Mouse (Mus musculus): ENCODE results near the gene Flvcr2.

The Flvcr2 gene

DNA sequence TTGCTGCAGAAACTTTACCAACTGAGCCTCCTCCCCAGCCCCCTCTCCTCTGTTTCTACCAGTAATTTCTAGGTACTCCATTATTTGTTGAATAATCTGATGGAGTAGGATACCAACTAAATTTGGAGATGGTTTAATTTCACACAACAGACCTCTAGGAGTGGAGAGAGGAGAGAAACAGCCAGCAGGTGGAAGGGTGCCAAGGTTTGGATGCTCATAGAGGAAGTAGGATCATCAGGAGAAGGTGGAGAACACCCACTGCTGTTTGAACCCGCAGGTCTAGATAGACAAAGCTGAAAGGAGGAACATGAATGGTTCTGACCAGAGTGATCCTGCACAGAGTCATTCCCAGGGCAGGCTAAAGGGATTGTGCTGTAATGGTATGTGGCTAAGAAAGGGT, 49.2 kb downstream of the Flvcr2 start:
- DNase-seq (ENCODE audit: low spot score), result no peak

DNA sequence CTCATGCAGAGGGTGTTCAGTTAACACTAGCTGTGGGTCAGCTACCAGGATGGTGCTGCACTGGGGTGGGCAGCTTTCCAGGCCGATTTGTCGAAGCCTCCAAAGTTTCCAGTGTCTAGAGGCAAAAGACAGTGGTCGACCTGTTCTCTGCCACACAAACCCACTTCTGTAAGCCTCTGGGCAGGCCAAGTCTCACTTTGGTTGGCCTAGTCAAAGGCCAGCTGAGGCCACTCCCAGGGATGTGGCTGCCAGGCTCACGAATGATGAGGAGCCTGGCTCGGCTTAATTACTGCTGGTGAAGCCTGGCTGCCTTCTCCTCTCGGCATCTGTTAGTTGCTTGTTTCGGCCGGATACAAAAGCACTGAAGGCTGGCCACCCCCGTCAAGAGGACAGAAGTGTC, 53.7 kb downstream of the Flvcr2 start:
- no peak for DNase-seq (ENCODE audit: low spot score)

DNA sequence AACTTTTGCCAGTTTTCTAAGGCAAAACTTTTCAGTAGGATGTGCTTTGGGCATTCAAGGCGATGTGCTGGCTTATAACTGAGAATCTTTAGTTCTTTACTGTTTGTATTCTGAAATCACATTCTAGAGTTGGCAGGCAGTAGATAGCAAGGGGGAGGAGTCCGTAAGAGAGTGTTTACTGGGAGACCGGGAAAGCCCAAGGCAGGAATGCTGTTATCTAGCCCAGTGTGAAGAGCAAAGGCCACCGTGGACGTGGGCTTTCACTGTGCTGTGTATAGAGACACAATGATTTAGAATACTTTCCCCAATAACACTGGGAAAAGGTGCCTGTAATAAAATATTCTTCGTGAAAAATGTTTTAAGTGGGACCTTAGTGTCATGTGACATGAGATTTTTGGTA, 63.4 kb downstream of the Flvcr2 start:
- no peak for DNase-seq (ENCODE audit: low spot score)

DNA sequence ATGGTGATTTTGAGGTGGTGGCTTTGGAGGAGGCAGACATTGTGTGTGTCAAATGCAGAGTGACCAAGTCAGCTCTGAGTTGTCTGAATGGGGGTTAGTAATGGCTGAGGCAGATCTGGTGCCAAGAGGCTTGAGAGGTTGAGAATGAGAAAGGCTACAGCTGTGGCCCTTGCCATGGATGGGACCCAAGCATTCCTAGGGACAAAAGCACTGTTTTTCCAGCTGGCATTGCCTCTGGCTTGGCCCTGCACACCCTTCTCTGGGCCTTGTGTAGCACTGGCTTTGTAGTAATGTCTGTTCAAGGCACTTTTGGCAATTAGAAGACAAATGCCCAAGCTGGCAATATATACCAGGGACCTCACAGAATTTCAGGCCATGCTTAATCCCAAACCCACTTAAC, 64.6 kb downstream of the Flvcr2 start:
- DNase-seq (ENCODE audit: low spot score), result no peak

DNA sequence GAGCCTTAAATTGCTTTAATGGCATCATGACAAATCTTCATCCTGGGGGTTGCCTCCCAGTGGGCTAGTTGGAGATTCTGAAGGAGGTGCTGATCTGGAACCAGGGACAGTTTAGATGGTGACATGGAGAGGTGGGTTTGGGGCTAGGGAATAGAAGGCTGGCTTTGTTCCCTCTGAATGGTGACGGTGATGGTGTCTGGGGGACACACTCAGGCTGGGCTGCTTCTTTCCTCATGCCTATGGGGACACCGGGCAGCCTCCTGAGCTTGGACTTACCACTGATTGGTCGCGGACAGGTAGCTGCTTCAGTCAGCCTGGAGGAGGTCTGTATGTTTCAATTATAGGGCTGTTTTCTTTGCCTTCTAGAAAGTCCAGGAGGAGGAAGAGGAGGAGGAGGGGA, 65.3 kb downstream of the Flvcr2 start:
- DNase-seq (ENCODE audit: low spot score), result no peak

DNA sequence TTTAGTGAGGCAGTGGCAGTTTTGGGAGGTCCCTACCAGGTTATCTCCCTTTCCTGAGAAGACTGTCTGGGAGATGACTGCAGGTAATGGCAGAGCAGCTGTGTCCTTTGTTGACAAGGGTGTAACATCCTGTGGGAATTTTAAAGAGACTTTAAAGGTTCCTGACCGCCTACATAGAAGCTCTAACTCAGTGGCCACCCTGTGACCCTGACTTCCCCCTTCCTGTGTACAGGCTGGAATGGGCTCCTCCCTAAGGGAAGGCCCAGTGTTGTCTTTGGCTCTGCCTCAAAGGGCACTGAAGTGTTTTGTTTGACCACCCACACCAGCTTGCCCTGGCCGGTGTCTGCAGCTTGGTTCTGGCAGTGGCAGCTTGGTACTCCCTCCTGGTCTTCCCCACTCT, 67.3 kb downstream of the Flvcr2 start:
- DNase-seq (ENCODE audit: low spot score), result no peak

DNA sequence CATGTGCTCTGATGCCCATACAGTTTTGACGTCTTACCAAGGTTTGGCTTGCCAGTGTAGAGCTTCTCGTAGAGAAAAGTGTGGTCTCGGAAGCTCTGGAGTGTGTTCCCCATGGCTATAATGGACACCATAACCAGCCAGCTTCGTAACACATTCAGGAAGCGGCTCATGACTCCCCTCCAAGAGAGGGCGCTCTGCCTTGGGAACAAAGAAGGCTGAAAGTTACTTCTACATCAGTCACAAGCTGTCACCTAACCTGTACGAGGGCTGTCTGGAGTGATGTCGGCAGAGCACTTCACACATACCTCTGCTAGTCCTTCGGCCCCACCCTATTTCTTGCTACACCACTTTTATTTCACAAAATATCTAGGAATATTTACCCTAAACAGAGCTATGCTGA, 75.7 kb downstream of the Flvcr2 start:
- no peak for DNase-seq (ENCODE audit: low spot score)

DNA sequence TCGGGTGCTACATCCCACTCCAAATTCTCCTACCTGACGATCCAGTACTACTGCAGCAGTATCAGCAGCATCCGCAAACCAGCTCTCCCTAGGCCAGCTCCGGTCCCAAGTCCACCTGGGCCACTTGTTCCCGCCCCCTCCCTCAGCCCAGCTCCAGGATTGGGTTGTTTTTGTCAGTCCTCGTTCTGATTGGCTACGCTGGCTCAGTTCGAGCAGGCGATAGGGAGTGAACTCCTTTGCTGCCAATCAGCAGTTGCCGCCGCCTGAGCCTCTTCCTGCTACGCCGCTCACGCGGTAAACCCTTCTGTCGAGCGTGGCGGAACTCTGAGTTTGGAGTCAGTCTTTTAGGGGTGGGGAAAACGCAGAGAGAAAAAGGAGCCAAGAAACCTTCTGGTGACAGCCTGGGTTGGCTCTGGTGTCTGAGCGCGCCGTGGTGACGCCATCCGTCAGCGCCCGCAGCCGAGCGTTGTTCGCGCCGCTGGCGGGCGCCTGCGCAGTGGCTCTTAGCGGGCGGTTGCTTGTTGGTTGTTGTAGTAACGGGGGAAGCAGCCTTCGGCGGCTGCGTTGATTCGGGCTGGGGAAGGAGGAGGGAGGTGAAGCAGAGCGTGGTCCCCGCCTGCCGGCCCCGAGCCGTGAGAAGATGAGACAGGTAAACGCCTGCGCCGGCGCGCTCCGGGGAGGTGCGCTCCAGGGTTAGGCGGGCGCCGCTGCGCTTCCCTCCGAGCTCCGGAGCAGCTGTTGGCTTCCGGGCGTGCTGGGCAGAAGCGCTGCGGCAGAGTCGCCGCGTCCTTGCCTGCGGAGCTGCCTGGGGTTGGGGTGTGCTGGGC, 78.3 kb downstream of the Flvcr2 start, which contains the start of the genes Erg28 and Ttll5:
Gene Erg28 (minus strand): TSS at position 113 of the 827 bp plus-strand sequence.
Gene Ttll5 (plus strand): TSS at position 222 of the 827 bp plus-strand sequence.
- peak; percentile 94 for DNase-seq (ENCODE audit: low spot score)

DNA sequence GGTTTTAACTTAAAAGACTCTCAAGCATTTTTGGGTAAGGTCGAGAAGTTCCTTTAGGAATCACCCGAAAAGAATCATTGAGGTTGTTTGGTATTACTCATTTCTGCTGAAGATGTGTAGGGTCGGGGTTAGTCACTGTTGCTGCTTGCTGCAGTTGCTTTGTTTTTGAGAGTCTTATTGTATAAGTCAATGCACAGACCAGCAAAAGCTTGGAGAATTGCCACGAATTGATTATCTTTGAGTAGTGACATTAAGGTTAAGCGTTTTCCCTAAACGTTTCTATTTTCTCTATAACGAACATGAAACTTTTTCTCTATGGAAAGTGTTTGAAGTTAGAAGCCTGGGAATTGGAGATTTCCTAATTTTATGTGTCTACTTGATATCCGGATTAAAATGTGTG, 79.0 kb downstream of the Flvcr2 start:
- DNase-seq (ENCODE audit: low spot score), result no peak

DNA sequence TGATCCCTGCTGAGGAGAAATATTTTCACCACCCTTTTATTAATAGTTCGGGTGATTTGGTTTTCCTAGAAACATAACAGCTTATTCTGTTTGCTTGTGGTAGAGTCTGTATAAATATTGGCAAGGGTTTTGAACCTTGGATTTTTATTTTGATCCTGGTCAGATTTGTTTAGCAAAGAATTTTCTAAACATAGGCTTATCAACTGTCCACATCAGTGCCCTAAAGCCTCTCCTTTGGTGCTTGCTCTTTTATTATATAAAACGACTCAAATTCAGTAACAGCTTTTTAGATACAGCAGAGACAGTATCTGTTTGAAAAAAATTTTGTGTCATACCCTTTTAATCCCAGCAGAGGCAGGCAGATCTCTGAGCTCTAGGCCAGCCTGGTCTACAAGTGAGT, 79.5 kb downstream of the Flvcr2 start:
- no peak for DNase-seq (ENCODE audit: low spot score)

DNA sequence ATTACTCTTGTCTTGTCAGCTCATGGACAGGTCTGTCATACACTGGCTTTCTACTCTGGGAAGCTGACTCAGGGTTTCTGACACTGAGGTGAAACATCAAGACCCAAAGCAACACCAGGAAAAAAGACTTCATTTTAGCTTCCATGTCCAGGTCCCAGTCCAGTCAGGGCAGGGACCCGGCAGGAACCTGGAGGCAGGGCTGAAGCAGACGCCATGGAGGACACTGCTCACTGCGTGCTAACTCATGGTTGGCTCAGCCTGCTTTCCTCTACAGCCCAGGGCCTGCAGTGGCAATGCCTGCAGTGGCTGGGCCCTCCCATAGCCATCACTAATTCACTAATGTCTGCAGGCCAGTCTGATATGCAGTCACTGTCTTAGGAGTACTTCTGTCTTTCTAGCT, 82.5 kb downstream of the Flvcr2 start:
- DNase-seq (ENCODE audit: low spot score), result no peak

DNA sequence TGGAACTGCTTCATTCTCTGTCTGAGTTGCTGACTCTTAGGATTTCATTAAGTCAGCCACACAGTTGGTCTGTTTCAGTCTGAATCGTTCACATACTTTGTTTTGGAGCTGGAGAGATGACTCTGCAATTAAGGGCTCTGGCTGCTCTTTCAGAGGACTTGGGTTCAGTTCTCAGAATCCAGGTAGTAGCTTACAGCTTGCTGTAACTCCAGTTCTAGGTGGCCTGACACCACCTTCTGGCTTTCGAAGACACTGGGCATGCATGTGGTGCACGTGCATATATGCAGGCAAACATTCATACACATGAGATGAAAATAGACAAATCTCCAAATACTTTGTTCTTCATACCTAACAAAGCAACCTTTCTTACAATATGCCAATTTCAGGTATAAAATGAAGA, 83.5 kb downstream of the Flvcr2 start:
- DNase-seq (ENCODE audit: low spot score), result no peak

DNA sequence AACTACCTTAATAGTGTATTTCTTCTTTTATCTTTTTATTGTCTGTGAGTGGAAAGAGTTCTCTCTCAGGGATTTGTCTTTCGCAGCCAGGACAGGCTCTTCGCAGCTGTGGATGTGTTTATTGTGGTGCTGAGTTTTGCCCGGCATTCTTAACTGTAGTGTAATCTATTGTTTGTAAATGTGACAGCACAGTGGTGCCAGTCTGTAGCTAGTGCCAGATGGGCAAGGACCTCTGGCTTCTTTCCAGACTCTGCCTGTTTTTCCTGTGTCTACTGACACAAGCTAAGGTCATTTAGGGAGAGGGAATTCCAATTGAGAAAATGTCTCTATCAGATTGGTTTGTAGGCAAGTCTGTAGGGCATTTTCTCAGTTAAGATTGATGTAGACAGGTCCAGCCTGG, 84.4 kb downstream of the Flvcr2 start:
- no peak for DNase-seq (ENCODE audit: low spot score)

DNA sequence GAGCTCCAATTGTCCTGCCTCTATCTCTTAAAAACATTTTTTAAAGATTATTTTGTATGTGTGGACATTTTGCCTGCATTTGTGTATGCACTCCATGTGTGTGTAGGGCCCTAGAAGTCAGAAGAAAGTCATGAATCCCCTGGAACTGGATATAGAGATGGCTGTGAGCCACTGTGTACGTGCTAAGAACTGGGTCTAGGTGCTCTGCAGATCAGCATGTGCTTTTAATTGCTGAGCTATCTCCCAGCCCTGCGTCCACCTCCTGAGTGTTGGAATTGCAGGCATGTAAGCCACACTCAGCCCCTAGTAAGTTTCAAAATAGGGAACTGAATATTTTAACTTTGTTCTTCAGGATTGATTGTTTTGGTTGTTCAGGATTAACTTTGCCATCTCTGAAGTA, 88.2 kb downstream of the Flvcr2 start:
- no peak for DNase-seq (ENCODE audit: low spot score)

DNA sequence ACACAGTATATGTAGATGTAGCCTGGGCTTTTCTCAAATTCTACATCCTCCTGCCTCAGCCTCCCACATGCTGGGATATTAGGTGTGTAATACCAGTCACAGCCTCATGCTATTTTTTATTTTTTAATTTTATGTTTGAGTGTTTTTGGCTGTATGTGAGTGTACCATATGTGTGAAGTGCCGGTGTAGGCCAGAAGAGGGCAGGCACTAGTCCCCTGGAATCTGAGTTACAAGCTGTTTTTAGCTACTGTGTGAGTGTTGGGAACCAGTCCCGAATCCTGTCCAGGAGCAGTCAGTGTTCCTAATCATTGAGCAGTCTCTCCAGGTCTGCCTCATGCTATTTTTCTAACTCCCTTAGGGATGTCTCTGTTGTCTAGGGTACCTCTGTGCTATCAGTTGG, 91.4 kb downstream of the Flvcr2 start:
- no peak for DNase-seq (ENCODE audit: low spot score)

DNA sequence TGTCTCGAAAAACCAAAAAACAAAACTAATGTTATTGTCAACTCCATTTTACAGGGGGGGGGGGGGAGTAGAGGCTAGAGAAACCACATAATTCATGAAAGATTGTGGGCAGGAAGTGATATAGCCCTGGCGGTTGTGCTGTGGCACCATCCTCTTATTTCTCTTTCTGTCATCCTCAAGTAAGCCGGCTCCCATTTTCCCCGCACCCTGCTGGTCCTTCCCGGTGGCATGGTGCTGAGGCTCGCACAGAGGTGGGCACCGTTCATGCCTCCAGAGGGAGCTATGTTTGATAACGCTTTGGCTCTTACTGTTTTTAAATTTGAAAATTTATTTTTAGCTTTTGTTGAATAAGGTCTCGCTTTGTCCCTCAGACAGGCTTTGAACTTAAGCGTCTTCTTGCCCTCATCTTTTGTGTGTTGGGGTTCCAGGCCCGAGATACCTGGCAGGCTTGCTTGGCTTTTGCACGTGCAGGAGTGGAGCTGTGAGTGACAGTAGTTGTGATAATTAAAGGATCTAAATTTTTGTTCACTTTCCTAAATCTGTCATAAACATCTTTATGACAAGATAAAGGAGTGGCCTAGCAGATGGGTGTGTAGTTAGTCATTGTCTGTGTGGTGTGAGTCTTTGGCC, 93.1 kb downstream of the Flvcr2 start:
- no peak for DNase-seq (ENCODE audit: low spot score)

DNA sequence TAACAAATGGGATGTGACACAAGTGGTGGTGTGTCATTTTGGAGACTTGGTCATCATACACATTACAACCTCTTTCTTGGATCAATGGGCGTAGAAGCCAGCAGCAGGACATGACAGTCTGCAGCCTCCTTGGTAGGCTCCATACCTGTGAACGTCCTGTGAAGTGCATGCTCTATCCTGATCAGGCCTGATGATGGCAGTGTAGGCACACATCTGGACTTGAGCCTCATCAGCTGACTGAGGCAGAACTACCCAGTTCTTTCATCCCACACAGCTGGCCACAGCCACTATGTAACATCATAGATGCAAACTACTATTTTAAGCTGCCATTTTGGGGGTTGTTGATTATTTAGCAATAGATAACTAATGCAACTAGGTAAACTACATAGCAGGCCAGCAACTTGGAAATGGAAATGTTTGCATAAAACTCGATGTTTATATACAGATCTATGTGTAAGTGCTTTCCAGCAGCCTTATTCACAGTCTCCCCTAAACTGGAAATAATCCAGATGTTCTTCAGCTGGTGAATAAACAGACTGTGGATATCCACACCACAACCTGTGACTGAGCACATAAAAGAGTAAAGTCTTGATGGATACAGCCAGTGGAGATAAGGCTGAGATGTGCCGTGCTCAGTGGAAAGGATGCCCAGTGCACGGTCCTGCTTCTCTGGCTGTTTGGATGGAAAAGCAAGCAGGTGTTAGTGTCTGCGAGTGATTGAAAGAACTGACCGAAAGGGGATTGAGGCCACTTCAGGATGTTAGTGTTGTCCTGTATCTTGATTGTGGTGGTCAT, 102.0 kb downstream of the Flvcr2 start:
- DNase-seq (ENCODE audit: low spot score), result peak; percentile 58

DNA sequence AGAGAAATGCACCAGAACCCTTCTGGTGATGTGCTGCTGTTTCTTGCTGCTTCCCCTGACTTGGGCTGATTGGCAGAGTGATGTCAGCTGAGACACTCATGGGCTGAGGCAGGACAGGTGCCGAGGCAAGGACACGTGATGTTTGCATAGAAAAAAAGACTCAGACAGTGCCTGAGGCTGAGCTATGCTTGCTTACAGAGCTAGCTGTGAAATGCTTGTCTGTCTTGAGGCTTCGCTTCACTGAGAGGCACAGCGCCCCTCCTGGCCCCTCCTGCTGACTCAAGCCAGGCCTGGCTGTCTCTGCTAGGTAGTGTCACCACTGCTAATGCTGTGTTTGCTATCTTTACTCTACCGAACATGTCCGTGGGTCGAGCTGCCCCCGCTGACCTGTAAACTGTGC, 104.3 kb downstream of the Flvcr2 start:
- DNase-seq (ENCODE audit: low spot score), result no peak

DNA sequence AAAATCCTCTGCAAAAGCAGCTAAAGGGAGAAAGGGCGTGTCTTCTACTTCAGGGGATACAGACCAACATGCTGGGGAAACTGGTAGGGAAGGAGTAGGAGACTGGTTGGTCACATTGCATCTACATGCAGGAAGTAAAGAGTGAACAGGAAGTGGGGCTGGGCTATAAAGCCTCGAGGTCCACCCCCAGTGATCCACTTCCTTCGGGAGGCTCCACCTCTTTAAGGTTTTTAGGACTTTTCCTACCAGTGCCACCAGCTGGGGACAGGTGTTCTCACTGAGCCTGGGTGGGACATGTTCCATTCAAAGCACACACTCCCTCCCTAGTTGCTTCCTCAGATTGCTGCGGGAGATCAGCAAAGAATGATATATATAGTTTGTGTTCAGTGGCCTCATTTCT, 107.5 kb downstream of the Flvcr2 start:
- no peak for DNase-seq (ENCODE audit: low spot score)

DNA sequence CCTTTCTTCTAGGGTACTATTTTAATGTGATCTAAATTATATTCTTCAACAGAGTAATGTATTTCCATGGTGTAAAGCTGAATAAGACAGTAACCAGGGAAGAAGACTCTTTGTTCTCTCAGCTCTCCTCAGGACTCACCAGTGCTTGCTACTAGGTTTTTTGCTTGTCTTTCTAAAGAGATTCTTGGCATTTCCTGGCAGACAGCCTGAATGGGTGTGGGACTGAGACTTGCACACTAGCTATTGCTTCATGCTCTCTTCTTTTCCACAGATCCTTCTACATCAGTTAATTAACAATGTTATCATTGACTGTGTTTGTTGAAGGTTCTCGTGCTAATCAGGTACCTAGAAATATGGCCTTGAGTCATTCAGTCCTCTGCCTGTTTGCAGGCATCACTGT, 107.9 kb downstream of the Flvcr2 start:
- DNase-seq (ENCODE audit: low spot score), result no peak

DNA sequence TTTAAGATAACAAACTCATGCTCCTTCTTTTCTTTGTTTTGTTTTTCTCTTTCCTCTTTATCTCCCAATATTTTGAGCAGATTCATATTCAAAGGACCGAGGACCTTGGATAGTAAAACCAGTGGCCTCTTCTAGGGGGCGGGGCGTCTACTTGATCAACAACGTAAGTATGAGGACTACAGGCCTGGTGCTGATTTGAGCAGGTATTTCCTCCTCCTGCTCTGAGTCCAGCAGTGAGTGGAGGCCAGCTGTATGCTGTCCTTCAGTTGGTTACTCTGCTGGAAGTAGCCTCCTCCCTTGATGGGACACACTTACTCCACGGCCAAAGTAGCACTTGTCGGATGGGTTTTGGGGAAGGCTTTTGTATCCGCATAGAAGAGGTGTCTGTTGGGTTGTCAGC, 111.0 kb downstream of the Flvcr2 start:
- no peak for DNase-seq (ENCODE audit: low spot score)

DNA sequence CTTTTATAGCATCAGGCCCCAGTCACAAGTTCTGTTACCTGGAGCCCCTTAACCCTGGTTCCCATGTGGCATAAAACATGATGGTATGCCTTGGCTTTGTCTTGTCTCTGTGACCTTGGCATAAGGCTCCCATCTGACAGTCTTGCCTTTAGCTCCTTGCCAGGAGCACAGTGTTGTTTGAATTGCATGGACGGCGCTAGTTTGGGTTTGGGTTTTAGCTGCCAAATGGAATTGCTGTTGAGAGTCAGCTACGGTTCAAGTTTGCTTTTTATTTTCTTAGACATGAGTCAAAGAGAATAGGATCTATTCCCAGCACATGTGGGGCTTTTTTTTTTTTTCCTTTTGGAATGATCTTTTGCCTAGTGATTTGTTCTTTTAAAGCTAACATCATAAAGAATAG, 112.8 kb downstream of the Flvcr2 start:
- no peak for DNase-seq (ENCODE audit: low spot score)

Data from embryo, embryonic 10 days (tissue).